Mouse (Mus musculus) embryonic facial prominence, embryonic 15.5 days (tissue): ENCODE measurements around the gene Nup188. TPM values are rescaled to one million over a fixed set of nuclear protein-coding genes. Genes with fewer than 3 reads are reported as not detected.

Experiments
- ATAC-seq: fragments of 200-750 bp; cut with Nextera tagmentation; 2 replicates; pipeline ENCODE4 v1.8.0; 2017; ENCODE audit warnings: low read depth, moderate TSS enrichment; ENCODE audit not compliant: insufficient number of reproducible peaks, low FRiP score, low TSS enrichment
- H3K27ac ChIP-seq: fragments of 300-500 bp; sonication (generic); replicated peaks from 2 replicates; pipeline ENCODE4 v1.5.1; 2015; ENCODE audit warnings: mild to moderate bottlenecking, inconsistent platforms
- H3K27me3 ChIP-seq: fragments of 300-500 bp; sonication (generic); 2 replicates; pipeline ENCODE4 v1.6.1; 2015; ENCODE audit warnings: inconsistent platforms
- H3K36me3 ChIP-seq: fragments of 300-500 bp; sonication (generic); 2 replicates; pipeline ENCODE4 v1.6.1; 2015; ENCODE audit warnings: mild to moderate bottlenecking, inconsistent platforms
- H3K4me1 ChIP-seq: fragments of 300-500 bp; sonication (generic); 2 replicates; pipeline ENCODE4 v1.6.1; 2015; ENCODE audit warnings: inconsistent platforms
- H3K4me2 ChIP-seq: fragments of 300-500 bp; sonication (generic); replicated peaks from 2 replicates; pipeline ENCODE4 v1.6.1; 2015; ENCODE audit warnings: mild to moderate bottlenecking, inconsistent platforms
- H3K4me3 ChIP-seq: fragments of 300-500 bp; sonication (generic); replicated peaks from 2 replicates; pipeline ENCODE4 v1.5.1; 2015; ENCODE audit warnings: mild to moderate bottlenecking, inconsistent platforms
- H3K9ac ChIP-seq: fragments of 300-500 bp; sonication (generic); 2 replicates; pipeline ENCODE4 v1.6.1; 2015; ENCODE audit warnings: inconsistent platforms
- H3K9me3 ChIP-seq: fragments of 300-500 bp; sonication (generic); replicated peaks from 2 replicates; pipeline ENCODE4 v1.6.1; 2016; ENCODE audit warnings: inconsistent platforms
- WGBS: fragments of 180-500 bp; shearing (Covaris S2); methylation state at CpG from one replicate; pipeline ENCODE4 v1.1.7; 2015; 5-methylcytosine and 5-hydroxymethylcytosine counted together
- polyA plus RNA-seq: library from polyadenylated mRNA; unstranded; fragments of >200 nt; fragmentation: Nextera tagmentation; extraction: Ambion mirVana; gene quantifications from 2 replicates; pipeline ENCODE4 v1.2.1, GENCODE M21; 2015

Gene Nup188
- polyA plus RNA-seq, 1 experiment from 2014 or later: 34.3 TPM

DNA sequence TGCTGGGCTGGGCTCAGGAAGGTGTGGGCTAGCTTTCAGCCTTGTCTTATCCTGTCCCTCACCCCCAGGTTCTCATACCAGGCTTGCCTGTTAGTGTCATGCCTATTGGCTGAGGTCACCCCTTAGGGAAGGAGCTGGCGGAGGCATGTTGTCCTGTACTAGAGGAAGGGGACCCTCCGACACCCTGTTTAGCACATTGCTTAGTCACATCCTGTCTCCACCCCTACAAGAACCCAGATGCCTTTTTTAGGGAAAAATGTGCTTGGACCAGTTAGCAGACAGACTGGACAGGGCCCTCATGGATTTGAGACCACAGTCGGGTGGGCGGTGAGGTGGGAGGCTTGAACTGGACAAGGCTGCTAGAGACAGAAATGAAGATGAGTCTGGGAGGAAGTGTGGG, 27.6 kb upstream of the Nup188 start:
- no peak overlapping the region for H3K4me3 ChIP-seq
- H3K27me3 ChIP-seq: no peaks in the 10 kb centered on the region
- H3K27ac ChIP-seq: no peak overlapping the region
- ATAC-seq: 0 out of 2 replicates have a peak, but pooled peaks have one; percentile 4
- no peak overlapping the region for H3K9ac ChIP-seq
- H3K36me3 ChIP-seq: peaks cover 84% of the 10 kb centered on the region
- H3K4me1 ChIP-seq: peaks cover 19% of the 10 kb centered on the region; the same call in 1 of the 2 replicates
- 71% methylated on average over 4 of the region's 4 CpGs for WGBS
- H3K4me2 ChIP-seq: no peak overlapping the region
- no peaks in the 10 kb centered on the region for H3K9me3 ChIP-seq

- H3K4me1 ChIP-seq: peaks cover 22% of the 10 kb centered on the region; the same call in 1 of the 2 replicates
- no peak overlapping the region for H3K27ac ChIP-seq
- H3K27me3 ChIP-seq: no peaks in the 10 kb centered on the region
- WGBS: 91% methylated on average over 15 of the region's 15 CpGs
- peaks cover 92% of the 10 kb centered on the region for H3K36me3 ChIP-seq
- no peak for ATAC-seq
- H3K4me2 ChIP-seq: no peak overlapping the region
- H3K4me3 ChIP-seq: no peak overlapping the region
- H3K9ac ChIP-seq: no peak overlapping the region
- H3K9me3 ChIP-seq: no peaks in the 10 kb centered on the region
Observed at GRCm38 (mm10) chr2:30259131-30260064, 26.8 kb upstream of the Nup188 start.

GRCm38 (mm10) chr2:30261064-30261736, 25.0 kb upstream of the Nup188 start:
- H3K4me2 ChIP-seq: no peak overlapping the region
- no peaks in the 10 kb centered on the region for H3K27me3 ChIP-seq
- no peak for ATAC-seq
- peaks cover 75% of the 10 kb centered on the region for H3K36me3 ChIP-seq
- 81% methylated on average over 4 of the region's 4 CpGs for WGBS
- no peak overlapping the region for H3K9ac ChIP-seq
- no peaks in the 10 kb centered on the region for H3K9me3 ChIP-seq
- no peak overlapping the region for H3K4me3 ChIP-seq
- H3K4me1 ChIP-seq: peaks cover 40% of the 10 kb centered on the region
- H3K27ac ChIP-seq: no peak overlapping the region

DNA sequence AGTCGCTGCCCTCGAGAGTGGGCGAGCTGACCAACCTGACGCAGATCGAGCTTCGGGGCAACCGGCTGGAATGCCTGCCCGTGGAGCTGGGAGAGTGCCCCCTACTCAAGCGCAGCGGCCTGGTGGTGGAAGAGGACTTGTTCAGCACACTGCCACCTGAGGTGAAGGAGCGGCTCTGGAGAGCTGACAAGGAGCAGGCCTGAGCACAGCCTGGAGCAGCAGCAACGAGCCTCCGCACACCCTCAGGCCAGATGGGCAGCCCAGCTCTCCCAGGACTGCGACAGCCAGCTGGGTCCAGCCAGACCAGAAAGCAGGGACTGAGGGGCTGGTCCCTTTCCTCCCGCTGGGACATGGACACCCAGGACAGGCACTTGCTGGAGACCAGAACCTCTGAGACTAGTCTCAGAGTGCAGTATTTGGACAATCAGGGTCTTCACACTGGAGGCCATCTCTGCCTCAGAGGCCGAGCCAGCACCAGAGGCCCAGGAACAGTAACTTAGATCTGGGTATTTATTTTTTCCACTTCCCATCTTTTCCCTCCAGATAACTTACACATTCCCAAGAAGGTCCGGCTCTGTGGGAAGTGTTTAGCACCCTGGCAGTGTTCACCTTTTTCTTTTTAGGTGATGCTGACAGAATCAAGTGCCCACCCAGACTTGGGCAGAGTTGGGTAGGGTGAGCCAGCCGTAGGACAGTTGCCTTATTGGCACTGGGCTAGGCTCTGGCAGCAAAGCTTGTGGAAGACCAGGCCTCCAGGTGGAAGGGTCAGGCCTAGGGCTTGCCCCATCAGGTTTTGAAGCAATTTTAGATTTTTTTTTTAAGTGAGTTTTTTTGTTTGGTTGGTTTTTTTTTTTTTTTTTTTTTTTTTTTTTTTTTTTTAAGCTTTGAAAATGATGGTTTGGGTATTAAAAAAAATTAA, 24.0 kb upstream of the Nup188 start:
- no peak overlapping the region for H3K4me3 ChIP-seq
- no peak overlapping the region for H3K9ac ChIP-seq
- H3K36me3 ChIP-seq: peaks cover 65% of the 10 kb centered on the region
- no peak for ATAC-seq
- H3K27me3 ChIP-seq: no peaks in the 10 kb centered on the region
- H3K4me2 ChIP-seq: no peak overlapping the region
- H3K9me3 ChIP-seq: no peaks in the 10 kb centered on the region
- H3K27ac ChIP-seq: 0 out of 2 replicates have a peak overlapping the region, but pooled peaks have one; percentile 6
- 88% methylated on average over 18 of the region's 18 CpGs for WGBS
- H3K4me1 ChIP-seq: peaks cover 50% of the 10 kb centered on the region

DNA sequence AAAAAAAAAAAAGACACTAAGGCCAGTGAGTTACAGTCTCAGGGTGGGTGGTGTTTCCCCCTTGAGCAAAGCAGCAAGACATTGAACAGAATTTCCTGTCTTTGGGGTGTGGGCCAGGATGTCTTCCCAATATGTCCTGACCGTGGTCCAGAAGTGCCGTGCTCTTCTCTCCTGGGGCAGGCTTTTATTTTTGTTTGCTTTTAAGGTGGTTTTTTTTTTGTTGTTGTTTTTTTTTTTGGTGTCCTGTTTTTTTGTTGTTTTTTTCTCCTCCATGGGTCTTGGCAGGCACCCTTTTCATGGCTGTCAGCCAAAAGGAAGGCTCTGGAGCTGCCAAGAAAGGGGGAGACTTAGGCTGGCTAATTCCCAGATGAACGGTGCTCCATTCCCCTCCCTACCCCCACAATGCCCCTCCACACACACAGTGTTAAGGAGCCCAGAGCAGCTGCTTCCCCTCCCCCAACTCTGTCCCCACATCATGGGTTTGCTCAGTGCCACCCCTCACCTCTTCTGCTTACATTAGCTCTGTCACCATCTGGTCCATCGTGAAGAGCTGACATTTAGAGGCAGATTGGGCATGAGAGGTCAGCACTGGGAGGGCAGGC, 23.3 kb upstream of the Nup188 start:
- H3K9ac ChIP-seq: no peak overlapping the region
- H3K4me2 ChIP-seq: no peak overlapping the region
- H3K4me3 ChIP-seq: no peak overlapping the region
- no peaks in the 10 kb centered on the region for H3K9me3 ChIP-seq
- H3K27me3 ChIP-seq: no peaks in the 10 kb centered on the region
- no peak for ATAC-seq
- peaks cover 45% of the 10 kb centered on the region for H3K4me1 ChIP-seq
- peaks cover 57% of the 10 kb centered on the region for H3K36me3 ChIP-seq
- H3K27ac ChIP-seq: no peak overlapping the region
- WGBS: 43% methylated on average over 4 of the region's 4 CpGs

- H3K4me3 ChIP-seq: no peak overlapping the region
- 83% methylated on average over 6 of the region's 6 CpGs for WGBS
- H3K4me1 ChIP-seq: peaks cover 40% of the 10 kb centered on the region
- H3K27me3 ChIP-seq: no peaks in the 10 kb centered on the region
- no peak overlapping the region for H3K27ac ChIP-seq
- no peak overlapping the region for H3K9ac ChIP-seq
- H3K4me2 ChIP-seq: no peak overlapping the region
- peaks cover 49% of the 10 kb centered on the region for H3K36me3 ChIP-seq
- ATAC-seq: no peak
- H3K9me3 ChIP-seq: no peaks in the 10 kb centered on the region
Observed at GRCm38 (mm10) chr2:30263811-30264210, 22.4 kb upstream of the Nup188 start.

- Histone ChIP-seq H3K9me3 (no peaks in the 10 kb centered on the region), H3K9ac (no peak overlapping the region), H3K4me2 (no peak overlapping the region), H3K36me3 (peaks cover 39% of the 10 kb centered on the region), H3K27me3 (no peaks in the 10 kb centered on the region), H3K4me1 (peaks cover 41% of the 10 kb centered on the region), H3K27ac (peak overlapping the region; percentile 89), H3K4me3 (no peak overlapping the region)
- 48% methylated on average over 7 of the region's 7 CpGs for WGBS
- ATAC-seq: 0 out of 2 replicates have a peak, but pooled peaks have one; percentile 9
Observed at GRCm38 (mm10) chr2:30264671-30265519, 21.3 kb upstream of the Nup188 start.

DNA sequence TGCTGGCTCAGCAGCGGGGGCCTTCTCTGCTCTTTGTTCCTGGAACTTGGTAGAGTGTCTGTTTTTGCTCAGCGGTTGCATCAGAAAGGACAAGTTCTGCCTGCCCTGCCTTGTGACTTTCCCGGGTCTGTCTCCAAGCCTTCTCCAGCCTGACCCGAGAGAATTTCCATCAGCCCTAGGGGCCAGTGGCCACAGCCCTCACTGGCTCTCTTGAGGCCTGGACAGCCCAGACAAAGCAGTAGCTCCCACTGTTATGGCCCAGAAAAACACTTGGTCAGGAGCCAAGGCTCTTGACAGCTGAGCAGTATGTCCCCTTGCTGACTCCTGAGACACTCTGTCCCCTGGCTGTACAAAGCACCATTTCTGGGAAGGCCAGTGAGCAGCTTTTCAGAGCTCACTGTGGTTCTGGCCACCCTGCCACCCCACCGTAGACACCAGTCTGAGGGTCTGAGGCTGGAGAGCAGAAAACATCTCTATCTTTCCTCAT, 20.4 kb upstream of the Nup188 start, which contains the start of gene Phyhd1:
Gene Phyhd1, plus strand, starts transcription at position 437 of the 487 bp plus-strand sequence.
- WGBS: 22% methylated on average over 5 of the region's 5 CpGs
- peak within 1 kb of the TSS; percentile 21; the same call in 1 of the 2 replicates for H3K9ac ChIP-seq

GRCm38 (mm10) chr2:30266392-30266941, 19.7 kb upstream of the Nup188 start:
- Histone ChIP-seq H3K9ac (peak overlapping the region; percentile 21; the same call in 1 of the 2 replicates), H3K27ac (peak overlapping the region; percentile 89), H3K4me2 (0 out of 2 replicates have a peak overlapping the region, but pooled peaks have one; percentile 12), H3K27me3 (no peaks in the 10 kb centered on the region), H3K4me3 (no peak overlapping the region), H3K9me3 (no peaks in the 10 kb centered on the region), H3K4me1 (peaks cover 43% of the 10 kb centered on the region), H3K36me3 (peaks cover 25% of the 10 kb centered on the region)
- 12% methylated on average over 4 of the region's 4 CpGs for WGBS
- peak; percentile 36; the same call in 1 of the 2 replicates for ATAC-seq

More for the DNA sequence above, 20.4 kb upstream of the Nup188 start, which contains the start of gene Phyhd1:
- peak within 1 kb of the TSS; percentile 89 for H3K27ac ChIP-seq
- no peak for ATAC-seq
- no peaks in the 10 kb centered on the region for H3K9me3 ChIP-seq
- H3K27me3 ChIP-seq: no peaks in the 10 kb centered on the region
- H3K36me3 ChIP-seq: peaks cover 32% of the 10 kb centered on the region
- H3K4me2 ChIP-seq: 0 out of 2 replicates have a peak within 1 kb of the TSS, but pooled peaks have one; percentile 12
- no peak within 1 kb of the TSS for H3K4me3 ChIP-seq
- H3K4me1 ChIP-seq: peaks cover 43% of the 10 kb centered on the region
